Mouse (Mus musculus) intestine, postnatal 0 days (tissue): ENCODE measurements around the gene Rfesd. TPM values are rescaled to one million over a fixed set of nuclear protein-coding genes. Genes with fewer than 3 reads are reported as not detected.

ENCODE experiments used
- ATAC-seq: fragments of 200-750 bp; cut with Nextera tagmentation; 2 replicates; pipeline ENCODE4 v1.8.0; 2017; ENCODE audit warnings: mild to moderate bottlenecking, moderate TSS enrichment, moderate library complexity
- H3K27ac ChIP-seq: fragments of 300-500 bp; sonication (generic); 2 replicates; pipeline ENCODE4 v1.5.1; 2014; ENCODE audit warnings: mild to moderate bottlenecking, low read depth, low read length, moderate library complexity
- H3K27me3 ChIP-seq: fragments of 300-500 bp; sonication (generic); replicated peaks from 2 replicates; pipeline ENCODE4 v1.6.1; 2014; ENCODE audit warnings: low read length, mixed read lengths; ENCODE audit not compliant: control insufficient read depth, insufficient read depth
- H3K36me3 ChIP-seq: fragments of 300-500 bp; sonication (generic); 2 replicates; pipeline ENCODE4 v1.6.1; 2014; ENCODE audit warnings: mild to moderate bottlenecking, moderate library complexity; ENCODE audit not compliant: control insufficient read depth, insufficient read depth
- H3K4me1 ChIP-seq: fragments of 300-500 bp; sonication (generic); replicated peaks from 2 replicates; pipeline ENCODE4 v1.6.1; 2014; ENCODE audit warnings: antibody characterized with exemption, low read length, mixed read lengths; ENCODE audit not compliant: control insufficient read depth, insufficient read depth
- H3K4me2 ChIP-seq: fragments of 300-500 bp; sonication (generic); replicated peaks from 2 replicates; pipeline ENCODE4 v1.6.1; 2014; ENCODE audit warnings: low read depth, mild to moderate bottlenecking, moderate library complexity
- H3K4me3 ChIP-seq: fragments of 300-500 bp; sonication (generic); 2 replicates; pipeline ENCODE4 v1.5.1; 2014; ENCODE audit warnings: low read depth, low read length
- H3K9ac ChIP-seq: fragments of 300-500 bp; sonication (generic); 2 replicates; pipeline ENCODE4 v1.6.1; 2014; ENCODE audit warnings: mild to moderate bottlenecking, low read depth, low read length
- H3K9me3 ChIP-seq: fragments of 300-500 bp; sonication (generic); 2 replicates; pipeline ENCODE4 v1.6.1; 2016; ENCODE audit warnings: mixed run types; ENCODE audit not compliant: control insufficient read depth
- CTCF ChIP-seq: sonication (generic); IDR thresholded peaks from 2 replicates; pipeline ENCODE4 v1.5.1; 2016; ENCODE audit warnings: low read depth, mild to moderate bottlenecking, control low read depth, antibody characterized with exemption, moderate library complexity
- whole genome bisulfite sequencing: fragments of 180-500 bp; shearing (Covaris S2); extraction: QIAGEN DNeasy Blood & Tissue Kit; methylation state at CpG from one replicate; pipeline ENCODE4 v1.1.7; 2014; 5-methylcytosine and 5-hydroxymethylcytosine counted together
- polyA plus RNA-seq: library from polyadenylated mRNA; unstranded; fragments of >200 nt; fragmentation: Nextera tagmentation; extraction: Ambion mirVana; gene quantifications from 2 replicates; pipeline ENCODE4 v1.2.1, GENCODE M21; 2015

The Rfesd gene
- polyA plus RNA-seq, 1 experiment from 2014 or later, result 16.7 TPM

GRCm38 (mm10) chr13:75974481-75974880 lies 44.0 kb downstream of the Rfesd start:
- H3K4me2 ChIP-seq, result no peak overlapping the region
- ATAC-seq, result peak; percentile 94
- WGBS, result 35% methylated on average over 2 of the region's 2 CpGs
- H3K36me3 ChIP-seq, result no peaks in the 10 kb centered on the region
- TF ChIP-seq CTCF, result no peak
- no peaks in the 10 kb centered on the region for H3K27me3 ChIP-seq
- H3K4me1 ChIP-seq, result no peaks in the 10 kb centered on the region; the same call in 1 of the 2 replicates
- no peak overlapping the region for H3K9ac ChIP-seq
- H3K27ac ChIP-seq, result no peak overlapping the region
- no peak overlapping the region for H3K4me3 ChIP-seq
- no peaks in the 10 kb centered on the region for H3K9me3 ChIP-seq

- Histone ChIP-seq H3K4me2 (no peak within 1 kb of the TSS), H3K9ac (no peak within 1 kb of the TSS), H3K27me3 (no peaks in the 10 kb centered on the region), H3K36me3 (no peaks in the 10 kb centered on the region), H3K9me3 (peaks cover 4% of the 10 kb centered on the region; the same call in 1 of the 2 replicates), H3K4me3 (no peak within 1 kb of the TSS), H3K4me1 (no peaks in the 10 kb centered on the region), H3K27ac (no peak within 1 kb of the TSS)
- TF ChIP-seq CTCF, result no peak
- 71% methylated on average over 1 of the region's 1 CpGs for WGBS
- no peak for ATAC-seq
Observed at GRCm38 (mm10) chr13:75966850-75967249, 51.7 kb downstream of the Rfesd start, which contains the start of gene Spata9. Gene Spata9 (plus strand): TSS chr13:75967150.

- no peak for ATAC-seq
- Histone ChIP-seq H3K9me3 (no peaks in the 10 kb centered on the region), H3K4me1 (no peaks in the 10 kb centered on the region), H3K4me3 (no peak overlapping the region), H3K27ac (no peak overlapping the region), H3K9ac (no peak overlapping the region), H3K36me3 (no peaks in the 10 kb centered on the region), H3K27me3 (no peaks in the 10 kb centered on the region), H3K4me2 (no peak overlapping the region)
- TF ChIP-seq CTCF, result no peak
Observed at GRCm38 (mm10) chr13:75955357-75955992, 63.0 kb downstream of the Rfesd start.

Other genes with a start within 250 kb of the Rfesd start
- 609 and 611 TPM in 2 replicates for gene Glrx, start 178.9 kb downstream of the Rfesd start, polyA plus RNA-seq
- gene Rhobtb3, start 74.8 kb downstream of the Rfesd start, polyA plus RNA-seq, result 10.1 and 10.6 TPM in 2 replicates
- gene Spata9, start 51.6 kb downstream of the Rfesd start, polyA plus RNA-seq, result 0.39 and 0.51 TPM in 2 replicates
- 0.07 and 0.09 TPM in 2 replicates for gene Gpr150, start 38.3 kb upstream of the Rfesd start, polyA plus RNA-seq
- gene Arsk, start 79.9 kb upstream of the Rfesd start, polyA plus RNA-seq, result 2.3 and 3.1 TPM in 2 replicates
- gene Ttc37, start 80.0 kb upstream of the Rfesd start, polyA plus RNA-seq, result 3.9 and 4.0 TPM in 2 replicates